Mouse (Mus musculus): ENCODE results near the gene Ezh1. TPM values are rescaled to one million over a fixed set of nuclear protein-coding genes. Genes with fewer than 3 reads are reported as not detected.
"Not testable (repeated sequence)": the region's sequence is repeated elsewhere in the genome, so short reads cannot be mapped to it uniquely, and the experiment has no call there.

Ezh1 gene
- total RNA-seq, 1 experiment from 2014 or later, result 15.3 TPM

GRCm38 (mm10) chr11:101171721-101172433 is 54.4 kb downstream of the Ezh1 start:
- ATAC-seq (replicated peaks; ENCODE audit: low read depth, poor library complexity, severe bottlenecking), result no peak

DNA sequence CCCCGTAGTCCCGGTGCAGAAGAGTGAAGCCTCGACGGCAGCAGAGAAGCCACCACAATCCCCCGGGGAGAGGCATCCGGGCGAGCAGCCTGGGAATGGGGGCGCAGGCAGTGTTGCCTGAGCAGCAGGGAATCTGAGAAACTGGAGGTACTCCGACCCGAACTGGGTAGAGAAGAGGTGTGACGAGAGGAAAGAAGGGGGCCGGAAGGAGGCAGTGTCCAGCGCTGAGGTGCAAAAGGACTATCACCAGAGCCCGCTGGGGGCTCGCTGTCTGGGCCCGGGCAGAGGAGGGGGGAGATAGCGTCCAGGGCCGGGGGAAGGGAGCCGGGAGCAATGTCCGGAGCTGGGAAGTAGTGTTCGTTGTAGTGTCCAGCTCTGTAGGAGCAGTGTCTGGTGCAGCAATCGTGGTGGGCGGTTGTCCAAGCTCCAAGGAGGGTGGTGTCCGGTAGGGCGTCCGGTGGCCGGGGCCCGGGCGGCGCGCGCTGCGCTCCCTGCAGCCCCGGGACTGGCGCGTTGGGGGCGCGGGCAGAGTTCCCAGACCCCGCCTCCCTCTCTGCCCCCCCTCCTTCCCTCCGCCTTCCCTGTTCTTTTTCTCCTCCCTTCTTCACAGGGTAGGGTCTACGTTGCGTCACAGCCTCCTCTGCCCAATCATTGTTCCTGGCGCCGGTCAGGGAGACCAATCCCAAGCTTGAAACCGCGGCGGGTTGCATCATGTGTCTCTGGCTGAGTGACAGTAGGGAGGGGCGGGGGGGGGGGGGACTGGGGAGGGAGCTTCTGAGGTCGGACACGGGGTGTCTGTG is 55.3 kb downstream of the Ezh1 start, which contains the start of gene Plekhh3:
Gene Plekhh3, minus strand, starts transcription at position 541 of the 800 bp plus-strand sequence.
- ATAC-seq (replicated peaks; ENCODE audit: low read depth, poor library complexity, severe bottlenecking), result peak; percentile 70

DNA sequence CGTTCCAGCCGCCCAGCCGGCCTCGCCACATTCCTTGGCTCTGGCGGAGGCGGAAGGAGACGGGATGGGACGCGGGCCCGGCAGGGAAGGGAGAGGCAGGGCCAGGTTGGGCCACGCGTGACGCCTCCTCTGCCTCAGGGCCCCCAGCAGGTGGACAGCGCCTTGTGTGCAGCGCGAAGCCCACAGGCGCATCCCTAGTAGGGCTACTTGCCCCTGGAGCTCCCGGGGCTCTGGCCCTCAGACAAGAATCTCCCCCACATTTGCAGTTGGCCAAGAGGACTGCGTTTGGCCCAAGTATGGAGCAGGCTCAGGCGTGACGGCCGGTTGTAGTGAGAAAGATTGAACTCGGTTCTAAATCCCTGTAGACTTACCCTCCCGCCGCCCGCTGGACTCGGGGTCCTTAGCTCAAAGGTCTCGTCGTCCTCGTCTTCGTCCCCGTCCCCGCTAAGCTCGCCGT is 55.9 kb downstream of the Ezh1 start, which contains the start of gene Cntnap1:
Gene Cntnap1, plus strand, starts transcription at position 170 of the 457 bp plus-strand sequence.
- no peak for ATAC-seq (replicated peaks; ENCODE audit: low read depth, poor library complexity, severe bottlenecking)

DNA sequence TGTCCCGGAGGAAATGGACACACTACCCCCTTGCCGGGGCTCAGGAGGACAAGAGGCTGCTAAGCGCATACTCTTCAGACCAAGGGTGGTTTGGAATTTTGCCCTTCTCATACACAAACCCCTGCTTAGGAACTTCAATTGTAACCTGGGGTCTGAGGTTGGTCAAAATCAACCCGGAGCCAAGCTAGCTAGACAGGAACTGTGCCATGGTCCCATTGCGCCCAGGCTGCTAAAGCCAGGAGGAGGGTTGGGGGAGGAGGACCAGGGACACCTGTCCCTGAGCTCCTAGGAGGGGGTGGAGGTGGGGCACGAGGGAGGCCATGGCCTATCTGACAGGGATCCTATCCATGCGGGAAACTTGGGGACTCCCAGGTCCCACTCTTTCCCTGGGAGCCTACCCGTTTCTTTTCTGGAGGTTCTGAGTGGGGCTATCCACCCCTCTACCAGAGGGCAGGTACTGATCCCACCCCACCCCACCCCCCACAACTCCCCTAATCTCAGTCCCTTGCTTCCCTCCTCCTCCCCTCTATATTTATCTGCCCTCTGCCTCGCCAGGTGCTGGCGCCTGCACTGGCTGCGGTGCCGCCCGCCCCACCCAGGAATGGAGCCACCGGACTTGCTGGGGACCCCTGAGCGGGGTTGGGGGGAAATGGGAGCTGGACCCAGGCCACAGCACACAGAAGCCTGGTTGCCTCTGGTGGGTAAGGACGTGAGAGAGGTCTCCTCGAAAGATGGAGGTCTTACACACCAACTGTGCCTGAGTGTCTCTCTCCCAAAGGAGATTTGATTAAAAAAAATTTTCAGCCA is 56.8 kb downstream of the Ezh1 start:
- ATAC-seq (replicated peaks; ENCODE audit: low read depth, poor library complexity, severe bottlenecking), result no peak

GRCm38 (mm10) chr11:101168301-101168980 is 57.8 kb downstream of the Ezh1 start:
- ATAC-seq (replicated peaks; ENCODE audit: low read depth, poor library complexity, severe bottlenecking), result no peak

GRCm38 (mm10) chr11:101167963-101168300 is 58.3 kb downstream of the Ezh1 start:
- no peak for ATAC-seq (replicated peaks; ENCODE audit: low read depth, poor library complexity, severe bottlenecking)

- ATAC-seq (replicated peaks; ENCODE audit: low read depth, poor library complexity, severe bottlenecking), result no peak
Observed at GRCm38 (mm10) chr11:101167211-101167962, 58.9 kb downstream of the Ezh1 start.

- no peak for ATAC-seq (replicated peaks; ENCODE audit: low read depth, poor library complexity, severe bottlenecking)
Observed at GRCm38 (mm10) chr11:101166357-101166756, 59.9 kb downstream of the Ezh1 start.

DNA sequence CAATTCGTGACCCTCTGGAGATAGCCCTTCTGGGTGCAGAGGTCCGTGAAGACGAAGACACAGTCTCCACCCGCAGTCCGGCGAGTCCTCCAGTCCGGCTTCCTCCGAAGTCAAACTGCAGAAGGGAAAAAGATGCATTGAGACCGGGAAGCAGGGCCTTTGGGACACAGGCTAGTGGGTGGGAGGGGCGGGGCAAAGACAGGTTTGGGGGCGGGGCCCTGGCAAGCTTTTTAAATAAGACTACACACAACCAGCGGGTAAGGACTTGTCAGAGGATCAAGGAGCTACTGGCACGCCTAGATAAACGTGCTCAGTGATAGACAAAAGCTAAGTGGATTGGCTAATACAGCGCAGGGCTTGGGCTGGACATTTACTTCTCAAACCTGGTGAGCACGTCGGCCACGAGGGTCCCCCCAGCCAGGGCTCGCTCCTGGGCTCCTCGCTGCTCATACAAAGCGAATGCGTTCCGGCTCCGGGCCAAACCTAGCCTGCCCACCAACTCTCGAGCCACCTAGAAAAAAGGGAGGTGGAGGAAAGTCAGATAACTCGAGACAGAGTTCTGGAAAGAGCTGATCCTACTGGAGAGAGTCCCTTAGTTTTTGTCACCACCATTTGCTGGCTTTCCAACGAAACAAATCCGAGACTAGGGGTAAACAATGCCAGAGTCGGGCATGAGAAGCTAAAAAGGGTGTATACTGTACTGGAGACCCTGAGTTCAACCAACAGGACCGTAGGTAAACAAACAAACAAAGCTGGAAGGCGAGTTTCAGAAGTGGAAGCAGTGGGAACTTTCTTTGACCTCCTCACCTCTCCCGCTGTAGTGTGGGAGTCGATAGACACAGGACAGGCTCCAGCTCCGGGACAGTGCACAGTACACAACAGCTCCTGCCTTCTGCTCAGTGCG is 61.3 kb downstream of the Ezh1 start:
- 0 out of 2 replicates have a peak, but pooled peaks have one; percentile 16 for ATAC-seq (replicated peaks; ENCODE audit: low read depth, poor library complexity, severe bottlenecking)

DNA sequence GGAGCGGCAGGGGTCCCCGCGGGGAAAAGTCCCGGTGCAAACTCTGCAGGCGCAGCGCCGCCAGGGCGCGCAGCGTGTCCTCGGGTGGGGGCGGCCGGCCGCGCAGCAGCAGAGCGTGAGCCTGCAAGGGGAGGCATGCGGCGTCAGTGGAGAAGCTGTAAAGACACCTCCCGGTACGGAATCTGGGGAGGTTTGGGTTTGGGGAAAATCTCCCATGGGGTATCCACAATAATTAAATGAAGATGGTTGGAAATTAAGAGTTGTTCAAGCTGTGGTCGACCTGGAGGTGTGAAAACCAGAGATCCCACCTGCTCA is 62.0 kb downstream of the Ezh1 start:
- ATAC-seq (replicated peaks; ENCODE audit: low read depth, poor library complexity, severe bottlenecking), result no peak

GRCm38 (mm10) chr11:101163476-101164350 is 62.5 kb downstream of the Ezh1 start:
- ATAC-seq (replicated peaks; ENCODE audit: low read depth, poor library complexity, severe bottlenecking), result no peak

- no peak for ATAC-seq (replicated peaks; ENCODE audit: low read depth, poor library complexity, severe bottlenecking)
Observed at GRCm38 (mm10) chr11:101162772-101163171, 63.5 kb downstream of the Ezh1 start.

GRCm38 (mm10) chr11:101162301-101162700 is 64.0 kb downstream of the Ezh1 start:
- ATAC-seq (replicated peaks; ENCODE audit: low read depth, poor library complexity, severe bottlenecking), result no peak

GRCm38 (mm10) chr11:101161551-101161950 is 64.7 kb downstream of the Ezh1 start:
- no peak for ATAC-seq (replicated peaks; ENCODE audit: low read depth, poor library complexity, severe bottlenecking)

DNA sequence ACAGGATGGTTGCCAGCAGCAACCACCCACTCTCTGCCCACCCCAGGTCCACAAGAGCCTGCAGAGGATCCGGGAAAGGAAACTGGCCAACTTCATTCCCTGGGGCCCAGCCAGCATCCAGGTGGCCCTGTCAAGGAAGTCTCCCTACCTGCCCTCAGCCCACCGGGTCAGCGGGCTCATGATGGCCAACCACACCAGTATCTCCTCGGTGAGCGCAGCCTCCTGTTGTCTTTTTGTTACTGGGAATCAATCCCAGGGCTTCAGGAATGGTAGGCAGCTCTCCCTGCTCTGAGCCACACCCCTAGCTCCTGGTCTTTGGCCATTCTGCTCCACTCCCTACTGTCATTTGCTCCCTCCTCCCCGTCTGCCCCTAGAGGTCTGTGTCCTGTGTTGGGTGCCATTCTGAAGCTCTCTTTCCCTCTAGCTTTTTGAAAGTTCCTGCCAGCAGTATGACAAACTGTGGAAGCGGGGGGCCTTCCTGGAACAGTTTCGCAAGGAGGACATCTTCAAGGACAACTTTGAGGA is 65.2 kb downstream of the Ezh1 start:
- ATAC-seq (replicated peaks; ENCODE audit: low read depth, poor library complexity, severe bottlenecking), result not testable (repeated sequence)

DNA sequence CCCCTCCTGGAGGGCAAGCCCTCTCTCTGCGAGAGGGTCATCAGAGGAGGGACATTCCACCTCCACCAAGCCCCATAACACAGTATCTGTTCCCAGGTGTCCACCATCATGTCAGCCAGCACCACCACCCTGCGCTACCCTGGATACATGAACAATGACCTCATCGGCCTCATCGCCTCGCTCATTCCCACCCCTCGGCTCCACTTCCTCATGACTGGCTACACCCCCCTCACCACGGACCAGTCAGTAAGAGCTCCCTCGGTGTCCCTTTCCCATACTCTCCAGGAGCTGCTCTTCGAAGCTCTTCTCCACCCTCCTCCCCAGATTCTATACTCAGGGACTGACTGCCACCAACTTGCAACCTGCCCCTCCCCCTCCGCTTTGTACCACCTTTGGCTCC is 66.1 kb downstream of the Ezh1 start:
- ATAC-seq (replicated peaks; ENCODE audit: low read depth, poor library complexity, severe bottlenecking), result not testable (repeated sequence)

GRCm38 (mm10) chr11:101155728-101156371 is 70.4 kb downstream of the Ezh1 start, which contains the start of gene Tubg2:
TSS of gene Tubg2 (plus strand) at chr11:101155907.
- ATAC-seq (replicated peaks; ENCODE audit: low read depth, poor library complexity, severe bottlenecking), result peak; percentile 60; the same call in 1 of the 2 replicates

Measured in common myeloid progenitor, adult 5-6 weeks (primary cell).